ENCODE assay signal across 7 mouse cellular contexts in the genomic region with DNA sequence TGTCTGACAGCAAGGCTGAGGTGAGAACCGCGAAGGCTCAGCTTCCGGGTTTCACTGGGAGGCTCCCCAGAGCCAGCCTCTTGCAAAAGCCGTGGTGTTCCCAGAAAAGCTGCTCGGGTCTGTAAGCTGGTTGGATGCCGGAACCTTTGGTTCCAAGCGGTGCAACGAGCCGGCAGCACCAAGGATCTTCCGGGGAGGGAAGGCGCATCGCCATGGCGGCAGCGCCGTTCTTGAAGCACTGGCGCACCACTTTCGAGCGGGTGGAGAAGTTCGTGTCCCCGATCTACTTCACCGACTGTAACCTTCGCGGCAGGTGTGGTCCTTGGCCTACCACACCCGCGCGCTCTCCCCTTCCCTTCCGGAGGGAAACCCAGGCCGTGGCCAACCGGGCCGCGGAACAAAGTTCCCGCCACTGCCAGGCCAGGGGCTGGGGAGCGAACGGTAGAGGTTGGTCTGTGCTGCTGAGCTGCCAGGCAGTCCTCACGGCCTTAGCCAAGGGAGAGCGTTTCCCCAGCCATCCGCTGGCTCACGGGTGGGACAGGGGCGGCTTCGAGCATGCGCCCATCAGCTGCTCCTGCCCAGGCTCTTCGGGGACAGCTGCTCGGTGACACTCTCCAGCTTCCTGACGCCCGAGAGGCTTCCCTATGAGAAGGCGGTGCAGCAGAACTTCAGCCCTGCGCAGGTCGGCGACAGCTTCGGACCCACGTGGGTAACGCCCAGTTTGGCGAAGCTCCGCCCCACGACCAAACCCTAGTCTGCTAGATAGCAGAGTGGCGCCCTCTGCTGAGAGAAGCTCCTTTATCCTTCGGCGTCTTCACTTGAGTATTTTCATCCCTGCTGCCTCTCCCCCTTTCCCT. TPM values are rescaled to one million over a fixed set of nuclear protein-coding genes. Genes with fewer than 3 reads are reported as not detected.
DNase-seq lines count a peak whose midpoint lies in the region; ATAC-seq lines count a peak whose summit lies in the region.

Man2c1 (plus strand) TSS at position 114 of the 857 bp plus-strand sequence.

- H3K36me3 ChIP-seq in embryonic facial prominence, embryonic 12.5 days: peaks cover 34% of the 10 kb centered on the region
- peaks cover 16% of the 10 kb centered on the region for H3K36me3 ChIP-seq in limb, embryonic 11.5 days (ENCODE audit: control insufficient read depth, insufficient read depth, low read length)
- H3K36me3 ChIP-seq in midbrain, embryonic 14.5 days (ENCODE audit: control insufficient read depth, insufficient read depth, low read length): peaks cover 48% of the 10 kb centered on the region

- peak within 1 kb of the TSS; percentile 72 for H3K4me3 ChIP-seq in embryonic facial prominence, embryonic 12.5 days
- H3K4me3 ChIP-seq in limb, embryonic 11.5 days (ENCODE audit: low read depth, low read length): peak within 1 kb of the TSS; percentile 64
- peak within 1 kb of the TSS; percentile 84 for H3K4me3 ChIP-seq in midbrain, embryonic 14.5 days (replicated peaks; ENCODE audit: low read depth, low read length)

- peak within 1 kb of the TSS; percentile 93 for H3K27ac ChIP-seq in embryonic facial prominence, embryonic 12.5 days
- H3K27ac ChIP-seq in limb, embryonic 11.5 days (replicated peaks; ENCODE audit: low read depth, low read length): peak within 1 kb of the TSS; percentile 63
- peak within 1 kb of the TSS; percentile 92 for H3K27ac ChIP-seq in midbrain, embryonic 14.5 days (replicated peaks; ENCODE audit: low read depth, low read length)

- DNase-seq in adrenal gland, postnatal 25 days: peak; percentile 92
- peak; percentile 99 for DNase-seq in heart, adult 11 months
- peak; percentile 95 for DNase-seq in kidney, adult 18-20 months
- DNase-seq in limb, embryonic 11.5 days (ENCODE audit: low spot score): peak; percentile 93
- DNase-seq in midbrain, embryonic 14.5 days: peak; percentile 97
- DNase-seq in spleen, adult 18-20 months: peak; percentile 89 to 95

- no peaks in the 10 kb centered on the region for H3K9me3 ChIP-seq in embryonic facial prominence, embryonic 12.5 days
- no peaks in the 10 kb centered on the region for H3K9me3 ChIP-seq in limb, embryonic 11.5 days (ENCODE audit: control insufficient read depth, low read length)
- no peaks in the 10 kb centered on the region for H3K9me3 ChIP-seq in midbrain, embryonic 14.5 days (ENCODE audit: control insufficient read depth, low read length)

- peak; percentile 90 for ATAC-seq in embryonic facial prominence, embryonic 12.5 days (ENCODE audit: insufficient number of reproducible peaks, insufficient read depth, low FRiP score, low TSS enrichment)
- ATAC-seq in limb, embryonic 11.5 days (ENCODE audit: insufficient number of reproducible peaks, low FRiP score, low TSS enrichment, low read depth): peak; percentile 83
- ATAC-seq in midbrain, embryonic 14.5 days (ENCODE audit: low FRiP score, low TSS enrichment): peak; percentile 90

- H3K4me2 ChIP-seq in embryonic facial prominence, embryonic 12.5 days (replicated peaks): peak within 1 kb of the TSS; percentile 89
- peak within 1 kb of the TSS; percentile 94 for H3K4me2 ChIP-seq in limb, embryonic 11.5 days (ENCODE audit: low read depth, severe bottlenecking)
- H3K4me2 ChIP-seq in midbrain, embryonic 14.5 days (ENCODE audit: low read length): peak within 1 kb of the TSS; percentile 92

- no peaks in the 10 kb centered on the region for H3K27me3 ChIP-seq in embryonic facial prominence, embryonic 12.5 days
- no peaks in the 10 kb centered on the region for H3K27me3 ChIP-seq in limb, embryonic 11.5 days (ENCODE audit: control insufficient read depth, insufficient read depth, low read length)
- no peaks in the 10 kb centered on the region for H3K27me3 ChIP-seq in midbrain, embryonic 14.5 days (ENCODE audit: control insufficient read depth, insufficient read depth, low read length)

- peak within 1 kb of the TSS; percentile 75 for H3K9ac ChIP-seq in embryonic facial prominence, embryonic 12.5 days
- H3K9ac ChIP-seq in limb, embryonic 11.5 days (ENCODE audit: low read length): peak within 1 kb of the TSS; percentile 74
- peak within 1 kb of the TSS; percentile 74 for H3K9ac ChIP-seq in midbrain, embryonic 14.5 days (replicated peaks; ENCODE audit: low read length)

- H3K4me1 ChIP-seq in embryonic facial prominence, embryonic 12.5 days: peaks cover 6% of the 10 kb centered on the region
- no peaks in the 10 kb centered on the region for H3K4me1 ChIP-seq in limb, embryonic 11.5 days (ENCODE audit: control insufficient read depth, insufficient read depth, low read length)
- peaks cover 12% of the 10 kb centered on the region for H3K4me1 ChIP-seq in midbrain, embryonic 14.5 days (ENCODE audit: control insufficient read depth, insufficient read depth, low read length)

- WGBS in embryonic facial prominence, embryonic 12.5 days: under 1% methylated on average over 58 of the region's 58 CpGs
- WGBS in limb, embryonic 11.5 days: under 1% methylated on average over 58 of the region's 58 CpGs
- under 1% methylated on average over 58 of the region's 58 CpGs for WGBS in midbrain, embryonic 14.5 days

RNA-seq across cellular contexts. Expression of gene Man2c1, which starts in this region (rescaled TPM):
- 140 and 170 TPM in 2 replicates for total RNA-seq in adrenal gland, postnatal 25 days (2021)
- 70.2 and 88.8 TPM in 2 replicates for polyA plus RNA-seq in embryonic facial prominence, embryonic 12.5 days (2016; fragmentation: Nextera tagmentation; extraction: Ambion mirVana)
- polyA plus RNA-seq in limb, embryonic 11.5 days (2014; fragmentation: Nextera tagmentation; extraction: Ambion mirVana): 20.1 and 24.8 TPM in 2 replicates
- polyA plus RNA-seq in midbrain, embryonic 14.5 days (2014; fragmentation: Nextera tagmentation; extraction: Ambion mirVana): 43.0 and 52.2 TPM in 2 replicates

Comparison
In these comparisons a context has a peak if more than half of its experiments do, and no peak if none do; other contexts are left out.
1. Peak in every context shown above with its lines: DNase-seq, ATAC-seq, H3K4me3 ChIP-seq and H3K27ac ChIP-seq.